Mouse (Mus musculus) embryo, embryonic 9.5 days (tissue): ENCODE results near the gene Ptprj.
"Not testable (repeated sequence)": the region's sequence is repeated elsewhere in the genome, so short reads cannot be mapped to it uniquely, and the experiment has no call there.

Source experiments
- DNase-seq: peaks from one replicate; pipeline ENCODE4 v3.0.0-alpha.2; 2017; ENCODE audit errors: extremely low spot score

The Ptprj gene

GRCm38 (mm10) chr2:90577451-90578279 lies 2.8 kb downstream of the Ptprj start:
- DNase-seq = no peak

- DNase-seq = no peak
These were observed 3.5 kb downstream of the Ptprj start for GRCm38 (mm10) chr2:90576936-90577335.

- no peak for DNase-seq
These were observed 4.0 kb downstream of the Ptprj start for GRCm38 (mm10) chr2:90576411-90576810.

GRCm38 (mm10) chr2:90575713-90576112 lies 4.7 kb downstream of the Ptprj start:
- DNase-seq = no peak

- no peak for DNase-seq
These were observed 5.3 kb downstream of the Ptprj start for GRCm38 (mm10) chr2:90575116-90575515.

GRCm38 (mm10) chr2:90574536-90574935 lies 5.9 kb downstream of the Ptprj start:
- no peak for DNase-seq

- no peak for DNase-seq
These were observed 6.6 kb downstream of the Ptprj start for GRCm38 (mm10) chr2:90573640-90574526.

- no peak for DNase-seq
These were observed 8.3 kb downstream of the Ptprj start for GRCm38 (mm10) chr2:90572126-90572525.

- not testable (repeated sequence) for DNase-seq
These were observed 9.0 kb downstream of the Ptprj start for GRCm38 (mm10) chr2:90571399-90571798.

- no peak for DNase-seq
These were observed 9.6 kb downstream of the Ptprj start for GRCm38 (mm10) chr2:90570871-90571270.

GRCm38 (mm10) chr2:90570216-90570615 lies 10.2 kb downstream of the Ptprj start:
- no peak for DNase-seq

GRCm38 (mm10) chr2:90568961-90569481 lies 11.4 kb downstream of the Ptprj start:
- DNase-seq = no peak

GRCm38 (mm10) chr2:90568091-90568490 lies 12.4 kb downstream of the Ptprj start:
- no peak for DNase-seq

- no peak for DNase-seq
These were observed 13.5 kb downstream of the Ptprj start for GRCm38 (mm10) chr2:90566773-90567528.

GRCm38 (mm10) chr2:90566046-90566445 lies 14.4 kb downstream of the Ptprj start:
- no peak for DNase-seq

- DNase-seq = no peak
These were observed 15.1 kb downstream of the Ptprj start for GRCm38 (mm10) chr2:90565192-90565929.

- DNase-seq = no peak
These were observed 15.9 kb downstream of the Ptprj start for GRCm38 (mm10) chr2:90564552-90564951.

GRCm38 (mm10) chr2:90563171-90563570 lies 17.3 kb downstream of the Ptprj start:
- DNase-seq = no peak

GRCm38 (mm10) chr2:90562126-90562670 lies 18.2 kb downstream of the Ptprj start:
- no peak for DNase-seq

GRCm38 (mm10) chr2:90560197-90560843 lies 20.1 kb downstream of the Ptprj start:
- DNase-seq = no peak
